Comparison of ENCODE assay signal across 15 mouse cellular contexts in the genomic region with DNA sequence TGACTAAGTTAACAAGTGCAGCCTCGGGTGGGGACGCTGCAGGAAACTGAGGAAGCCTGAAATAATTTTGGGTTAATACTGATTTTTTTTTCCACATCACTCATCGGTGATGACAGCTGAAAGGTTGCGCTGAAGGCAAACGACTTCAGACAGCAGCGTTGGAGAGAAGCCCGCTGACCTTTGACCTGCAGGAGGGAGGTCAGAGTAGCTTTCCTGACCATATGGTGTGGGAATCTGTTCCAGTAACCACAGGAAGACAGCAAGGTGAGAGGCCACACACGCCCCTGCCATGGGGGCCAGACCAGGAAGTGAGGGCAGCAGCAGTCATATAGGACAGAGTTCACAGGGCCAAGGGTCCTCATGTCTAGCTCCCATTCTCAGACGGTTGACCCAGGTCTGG.
DNase-seq lines count a peak whose midpoint lies in the region.
"Had no signal": no experiment of that assay in that cellular context is flagged by ENCODE, and none has a peak within 500 bp of the region (broad histone marks: within the 10 kb centered on the region; RNA-seq: fewer than 3 reads in every experiment).

No protein-coding gene starts in this region.

- peak; percentile 31 for DNase-seq in cerebellum, adult 9-11 months
- DNase-seq in cerebellum, adult 9-10 months: no peak
- DNase-seq in embryo, embryonic 10.5 days (ENCODE audit: low spot score): peak; percentile 41
- no peak for DNase-seq in embryo, embryonic 11 days
- DNase-seq in kidney, postnatal 4 days: peak; percentile 7 to 17
- DNase-seq in kidney, adult 8-10 months: no peak
- peak; percentile 2 for DNase-seq in right cerebral cortex, postnatal 14 days
- DNase-seq in right cerebral cortex, postnatal 25 days: no peak
- DNase-seq: adrenal gland, adult 2 months; adrenal gland, postnatal 10 days; adrenal gland, postnatal 25 days; B cell, adult 2 months; cerebellum, adult 11 months; cerebellum, adult 8-10 months; cerebellum, postnatal 36 days had no signal

Comparison
In these comparisons a context has a peak if more than half of its experiments do, and no peak if none do; other contexts are left out.
1. DNase-seq: peak in cerebellum, adult 9-11 months (single experiment), embryo, embryonic 10.5 days (single experiment), kidney, postnatal 4 days (2 of 2) and right cerebral cortex, postnatal 14 days (single experiment); none in cerebellum, adult 9-10 months (single experiment), embryo, embryonic 11 days (single experiment), kidney, adult 8-10 months (0 of 2) and right cerebral cortex, postnatal 25 days (single experiment).